Mouse (Mus musculus) lung, postnatal 10 days (tissue): ENCODE results near the gene Rhoj.
"Not testable (repeated sequence)": the region's sequence is repeated elsewhere in the genome, so short reads cannot be mapped to it uniquely, and the experiment has no call there.

ENCODE experiments used
- DNase-seq: peaks from one replicate; pipeline ENCODE4 v3.0.0; 2021

The Rhoj gene

DNA sequence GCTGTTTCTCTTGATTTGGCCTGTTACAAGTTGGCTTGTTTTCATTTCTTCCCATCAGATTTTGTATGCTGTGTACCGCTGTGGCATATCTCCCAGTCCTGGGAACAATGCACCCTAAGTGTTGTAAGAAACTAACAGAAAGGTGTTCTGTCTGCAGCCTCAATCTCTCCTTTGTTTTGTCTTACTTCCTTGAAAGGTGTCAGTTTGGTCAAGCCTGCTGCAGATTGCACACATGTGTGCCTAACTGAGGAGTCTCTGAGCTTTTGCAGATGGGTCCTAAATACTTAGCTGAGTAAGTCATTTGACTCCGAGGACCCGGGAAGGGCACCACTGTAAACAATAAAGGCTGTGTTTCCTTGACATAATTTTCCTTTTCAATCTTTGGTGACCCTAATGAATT, 88.5 kb downstream of the Rhoj start:
- no peak for DNase-seq

DNA sequence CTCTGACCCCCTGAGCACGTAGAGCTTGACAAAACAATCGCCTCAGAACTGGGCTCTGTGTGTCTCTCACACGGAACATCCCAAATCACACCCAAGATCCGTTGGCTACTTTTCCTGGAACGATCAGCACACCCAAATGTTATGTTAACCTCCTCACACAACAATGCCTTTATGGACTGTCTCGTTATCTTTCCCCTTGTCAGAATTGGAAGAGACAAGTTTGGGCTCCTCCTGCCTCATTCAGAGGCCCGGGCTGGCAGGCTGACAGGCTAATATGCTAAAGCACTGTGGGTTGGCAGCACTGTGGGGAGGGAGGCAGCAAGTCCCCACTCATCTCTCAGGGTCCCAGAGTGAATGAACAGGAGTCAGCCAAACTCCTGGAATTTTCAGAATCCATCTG, 89.0 kb downstream of the Rhoj start:
- peak; percentile 33 for DNase-seq

DNA sequence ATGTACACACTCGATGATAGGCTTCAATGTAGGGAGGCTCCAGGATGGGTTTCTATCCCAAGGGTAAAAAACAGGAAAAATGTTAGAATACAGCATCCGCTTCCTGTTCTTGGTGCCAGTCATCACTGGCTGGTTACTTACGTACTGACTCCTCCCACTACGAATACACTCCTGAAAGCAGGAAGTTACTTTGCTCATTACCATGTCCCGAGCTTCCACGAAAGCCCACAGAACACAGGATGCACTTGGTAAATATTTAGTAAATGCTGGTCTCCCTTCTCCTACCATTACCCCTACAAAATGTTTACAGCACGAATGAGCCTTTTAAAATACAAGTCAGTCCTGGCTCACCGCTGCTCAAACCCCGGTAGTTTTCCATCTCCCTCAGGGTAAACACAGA, 104.8 kb downstream of the Rhoj start:
- DNase-seq = peak; percentile 53

DNA sequence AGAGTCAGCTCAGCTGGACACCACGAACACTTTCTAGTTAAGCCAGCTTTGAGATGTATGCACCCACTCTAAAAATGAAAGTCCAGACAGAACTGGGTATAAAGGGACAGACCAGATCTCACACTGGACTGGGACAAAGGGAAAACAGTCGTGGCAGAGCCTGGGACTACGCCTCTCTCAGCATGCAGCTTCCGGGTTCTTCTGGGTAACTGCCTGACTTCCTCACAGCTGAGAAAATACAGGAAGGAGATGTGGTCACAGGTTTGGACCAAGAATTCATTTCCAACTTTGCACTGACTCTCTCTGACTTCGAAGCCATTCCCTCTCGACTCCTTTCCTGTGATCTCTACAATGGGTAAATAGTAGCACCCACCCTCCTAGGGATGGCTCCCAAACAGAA, 106.9 kb downstream of the Rhoj start:
- peak; percentile 11 for DNase-seq

DNA sequence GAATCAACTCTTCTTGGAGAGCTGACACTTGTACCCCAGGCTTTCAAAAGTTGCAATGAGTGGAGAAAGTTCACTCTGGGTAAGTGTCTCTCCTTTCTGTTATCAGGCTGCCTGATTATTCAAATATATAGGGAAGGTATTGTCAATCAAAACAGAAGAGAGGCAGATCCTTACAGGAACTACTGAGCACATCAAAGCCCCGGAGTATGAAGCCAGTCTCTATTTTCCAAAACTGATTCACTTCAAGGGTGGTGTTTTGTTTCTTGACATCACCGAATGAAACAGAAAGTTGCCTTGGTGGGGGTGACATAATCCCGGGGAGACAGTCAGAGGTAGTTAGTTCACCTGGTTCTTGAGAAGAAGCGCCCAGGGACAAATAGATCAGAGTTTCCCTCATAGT, 108.6 kb downstream of the Rhoj start, which contains the start of gene Gphb5:
Gene Gphb5 (minus strand): TSS at position 101 of the 400 bp plus-strand sequence.
- no peak for DNase-seq

DNA sequence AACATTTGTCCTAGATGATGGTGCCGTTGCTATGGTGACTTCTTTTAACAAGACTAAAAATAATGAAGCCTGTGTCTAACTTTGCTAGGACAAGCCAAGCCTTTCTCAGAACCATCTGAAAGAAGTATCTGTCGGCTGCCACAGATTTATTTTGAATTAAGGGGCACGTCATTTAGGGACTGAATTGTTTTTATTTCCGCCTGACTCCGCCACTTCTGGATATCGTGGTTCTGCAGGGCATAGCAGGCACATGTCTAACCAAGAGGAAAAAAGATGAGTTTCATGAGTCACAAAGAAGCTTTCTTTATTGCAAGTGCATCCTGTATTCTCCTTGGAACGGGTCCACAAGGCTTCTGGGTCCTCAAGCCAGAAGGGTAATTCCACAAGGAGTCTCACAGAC, 116.2 kb downstream of the Rhoj start:
- DNase-seq = peak; percentile 13

DNA sequence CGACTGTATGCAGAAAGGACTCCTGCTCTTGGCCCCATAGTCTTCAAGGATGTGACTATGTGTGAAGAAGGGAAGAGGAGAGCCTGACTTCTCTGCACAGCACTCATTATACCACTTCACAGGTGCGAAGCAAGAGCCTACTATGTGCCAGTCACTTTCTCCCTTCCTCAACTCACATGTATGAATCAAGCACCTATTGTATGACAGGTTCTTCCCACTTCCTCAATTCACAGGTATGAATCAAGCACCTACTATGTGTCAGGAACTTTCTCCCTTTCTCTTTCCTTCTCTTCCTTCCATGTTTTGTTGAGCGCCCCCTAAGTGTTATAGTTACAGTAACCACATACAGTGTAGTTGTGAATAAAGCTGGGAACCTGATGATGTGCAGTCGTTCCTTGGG, 116.7 kb downstream of the Rhoj start:
- DNase-seq = no peak

DNA sequence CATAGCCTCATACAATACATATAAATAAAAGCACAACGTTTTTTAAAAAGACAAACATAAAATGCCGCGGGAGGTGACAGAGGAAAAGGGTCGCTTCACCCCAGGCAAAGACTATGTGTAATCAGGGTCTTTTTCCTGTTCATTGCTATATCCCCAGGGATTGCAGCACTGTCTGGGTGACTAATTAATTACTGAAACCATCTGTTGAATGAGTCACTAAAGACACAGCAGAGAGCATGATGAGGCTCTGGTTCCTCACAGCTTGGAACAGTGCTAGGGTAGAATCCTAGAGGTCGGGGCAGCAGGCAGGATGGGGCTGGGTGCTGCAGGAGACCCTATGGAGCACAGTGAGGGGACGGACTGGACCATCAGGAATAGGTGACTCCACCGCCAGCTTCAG, 117.8 kb downstream of the Rhoj start:
- no peak for DNase-seq

DNA sequence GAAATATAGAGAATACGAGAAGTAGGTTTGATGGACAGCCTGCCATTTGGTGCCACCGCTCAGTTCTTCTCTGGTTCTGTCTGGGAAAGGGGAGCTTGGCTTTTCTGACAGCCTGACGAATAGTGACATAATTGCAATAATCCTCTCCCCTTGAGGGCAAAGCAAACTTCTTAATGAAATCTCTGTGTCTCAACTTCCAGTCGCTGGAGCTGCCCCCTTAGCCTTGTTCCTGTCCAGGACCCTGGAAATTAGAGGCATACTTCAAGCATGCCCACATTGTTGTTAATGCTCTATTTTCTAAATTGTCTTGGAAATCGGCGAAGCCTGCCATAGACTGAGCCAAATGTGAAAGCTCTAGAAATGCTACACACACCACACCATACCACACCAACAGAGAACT, 120.6 kb downstream of the Rhoj start:
- DNase-seq = no peak

DNA sequence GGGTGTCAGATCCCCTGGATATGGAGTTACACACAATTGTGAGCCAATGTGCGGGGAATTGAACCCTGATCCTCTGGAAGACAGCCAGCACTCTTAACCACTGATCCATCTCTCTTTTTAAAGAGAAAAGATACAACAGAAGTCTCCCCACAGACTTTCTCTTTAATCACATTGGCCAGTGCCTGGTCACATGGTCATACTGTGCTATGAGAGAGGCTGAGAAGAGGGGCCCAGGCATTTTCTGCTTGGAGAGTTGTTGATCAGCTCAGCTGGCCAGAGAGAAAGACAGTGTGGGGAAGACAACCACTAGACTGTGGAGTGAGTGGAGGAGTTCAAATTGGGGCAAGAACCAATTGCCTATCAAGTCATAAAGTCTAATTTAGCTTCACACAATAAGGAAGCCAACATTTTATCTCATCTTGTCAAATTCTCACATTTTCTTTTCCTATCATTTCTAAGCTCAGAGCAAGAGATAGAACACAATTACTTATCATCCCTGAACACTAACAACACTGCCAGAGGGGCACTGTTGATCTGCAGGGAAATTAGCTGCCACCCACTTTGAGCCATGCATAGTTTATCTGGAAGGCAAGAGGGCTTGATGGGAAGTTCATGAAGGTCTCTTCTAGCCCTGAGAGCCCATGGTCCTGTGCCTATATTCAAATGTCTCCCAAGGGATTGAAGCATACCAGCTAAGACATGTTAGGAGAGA, 121.7 kb downstream of the Rhoj start:
- no peak for DNase-seq

DNA sequence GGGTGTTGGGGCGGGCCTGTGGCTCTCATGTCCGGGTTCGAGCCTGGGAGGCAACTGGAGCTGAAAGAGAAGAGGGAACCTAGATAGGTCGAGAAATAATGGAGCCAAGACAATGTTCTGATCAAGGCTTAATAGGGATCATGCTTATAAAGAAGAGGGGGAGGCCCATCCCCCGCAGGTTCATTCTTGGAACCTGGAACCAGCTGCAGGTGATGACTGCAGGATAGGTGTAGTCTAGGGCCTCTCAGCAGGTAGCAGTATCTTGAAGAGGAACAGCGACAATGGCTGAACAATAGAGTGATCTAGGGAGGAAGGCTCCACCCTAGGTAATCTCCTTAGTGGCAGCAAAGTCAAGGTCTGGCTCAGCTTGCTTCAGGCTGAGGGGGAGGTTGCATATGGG, 124.3 kb downstream of the Rhoj start:
- not testable (repeated sequence) for DNase-seq

DNA sequence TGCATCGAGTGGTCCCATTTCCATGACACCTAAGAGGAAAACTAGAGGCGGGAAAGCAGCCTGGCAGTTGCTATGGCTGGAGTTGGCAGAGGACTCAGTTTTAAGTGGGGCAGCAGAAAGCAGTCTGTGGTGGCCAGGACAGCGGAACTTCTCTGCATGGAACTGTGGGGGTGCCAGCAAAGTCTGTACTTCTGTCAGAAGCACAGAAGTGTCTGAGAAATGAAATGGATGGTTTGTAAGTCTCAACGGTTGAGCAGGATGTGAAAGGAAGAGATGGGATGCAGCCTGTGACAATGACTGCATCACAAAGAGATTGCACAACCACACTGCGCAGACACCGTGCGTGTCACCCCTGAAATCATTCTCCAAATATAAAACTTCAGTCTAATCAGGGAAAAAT, 138.1 kb downstream of the Rhoj start:
- peak; percentile 49 for DNase-seq

DNA sequence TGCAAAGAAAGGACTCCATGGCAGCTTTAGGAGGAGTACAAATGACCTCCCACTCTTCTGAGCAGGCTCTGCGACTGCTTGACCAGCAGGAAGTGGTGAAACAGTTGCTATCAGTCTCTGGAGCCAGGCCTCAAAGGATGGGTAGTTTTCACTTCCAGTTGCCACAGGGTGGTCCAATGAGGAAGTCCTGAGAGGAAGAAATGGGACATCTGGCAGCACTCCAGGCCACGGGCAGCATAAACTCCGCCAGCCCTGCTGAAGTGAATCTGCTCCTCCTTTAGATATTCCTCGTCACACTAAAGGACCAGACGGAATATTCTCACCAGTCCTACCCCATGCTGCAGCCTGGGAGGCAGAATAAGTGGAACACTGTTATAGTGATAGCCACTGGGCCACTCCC, 140.8 kb downstream of the Rhoj start:
- peak; percentile 71 for DNase-seq

DNA sequence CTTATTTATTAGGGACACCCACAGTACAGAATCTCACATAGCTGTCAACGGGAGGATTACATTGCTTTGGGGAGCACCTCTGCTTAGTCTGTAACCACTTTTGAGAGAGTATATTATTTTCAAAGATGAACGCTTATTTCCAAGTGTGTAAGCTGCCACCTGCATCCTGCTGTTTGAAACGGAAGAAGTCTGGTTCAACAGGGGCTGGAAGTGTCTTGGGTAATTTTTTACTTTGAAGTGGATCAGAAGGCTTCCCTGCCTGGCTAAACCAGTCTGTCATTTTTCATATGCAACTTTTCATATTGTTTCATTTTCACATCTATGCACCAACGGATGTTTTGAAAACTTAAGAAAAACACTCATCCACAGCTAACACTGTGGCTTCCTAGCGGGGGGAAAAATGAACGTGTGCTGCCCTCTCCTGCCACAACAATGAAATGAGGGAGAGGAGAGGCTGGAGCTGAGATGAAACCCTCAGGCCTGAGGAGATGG, 141.4 kb downstream of the Rhoj start:
- DNase-seq = peak; percentile 64

DNA sequence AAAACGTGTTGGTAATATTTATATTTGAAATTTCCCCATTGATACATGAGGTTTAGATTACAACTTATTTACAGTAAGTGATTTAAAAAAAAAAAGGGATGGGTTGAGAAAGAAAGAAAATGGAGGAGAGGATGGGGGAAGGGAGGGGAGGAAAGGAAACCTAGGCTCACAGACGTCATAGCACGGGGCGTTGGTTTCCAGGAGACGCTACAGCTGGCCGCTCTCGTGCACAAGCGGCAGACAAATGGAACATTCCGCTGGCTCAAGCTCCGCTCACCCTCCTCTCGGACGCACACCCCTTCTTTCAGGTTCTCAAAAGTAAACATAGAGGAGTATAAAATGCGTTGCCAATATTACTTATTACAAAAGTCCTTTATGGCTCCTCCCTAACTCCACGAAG, 141.9 kb downstream of the Rhoj start:
- peak; percentile 67 for DNase-seq

DNA sequence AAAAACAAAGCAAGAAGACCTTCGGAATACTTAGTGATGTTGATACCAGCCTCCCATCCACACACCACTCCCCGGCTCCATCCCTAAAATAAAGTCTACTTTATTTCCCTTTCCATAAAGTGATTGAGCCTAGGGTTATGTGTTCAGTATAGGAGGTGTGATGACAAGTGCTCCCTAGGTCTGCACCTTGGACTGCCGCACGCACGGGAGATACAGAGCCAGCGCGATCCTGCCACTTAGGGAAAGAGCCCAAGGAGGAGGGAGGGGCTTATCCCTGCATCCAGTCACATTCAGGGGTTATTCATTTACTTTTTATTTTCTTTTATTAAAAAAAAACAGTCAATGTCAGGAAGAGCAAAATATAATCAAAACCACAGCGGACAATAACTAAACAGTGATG, 142.5 kb downstream of the Rhoj start:
- DNase-seq = no peak
